Mouse (Mus musculus) CD4-positive, CD25-positive, alpha-beta regulatory T cell, adult 9 weeks (primary cell): Measurements from ENCODE around the gene Lancl2. TPM values are rescaled to one million over a fixed set of nuclear protein-coding genes. Genes with fewer than 3 reads are reported as not detected.

Experiments
- polyA plus RNA-seq: library from polyadenylated mRNA; unstranded; fragments of 100-300 nt; shearing (Covaris generic); gene quantifications from one replicate; pipeline ENCODE4 v1.2.1, GENCODE M21; 2017

Gene Lancl2
- polyA plus RNA-seq: 8.7 TPM

GRCm38 (mm10) chr6:57702376-57702742 lies at the start of gene Lancl2:
Lancl2 (plus strand) TSS chr6:57702540.

DNA sequence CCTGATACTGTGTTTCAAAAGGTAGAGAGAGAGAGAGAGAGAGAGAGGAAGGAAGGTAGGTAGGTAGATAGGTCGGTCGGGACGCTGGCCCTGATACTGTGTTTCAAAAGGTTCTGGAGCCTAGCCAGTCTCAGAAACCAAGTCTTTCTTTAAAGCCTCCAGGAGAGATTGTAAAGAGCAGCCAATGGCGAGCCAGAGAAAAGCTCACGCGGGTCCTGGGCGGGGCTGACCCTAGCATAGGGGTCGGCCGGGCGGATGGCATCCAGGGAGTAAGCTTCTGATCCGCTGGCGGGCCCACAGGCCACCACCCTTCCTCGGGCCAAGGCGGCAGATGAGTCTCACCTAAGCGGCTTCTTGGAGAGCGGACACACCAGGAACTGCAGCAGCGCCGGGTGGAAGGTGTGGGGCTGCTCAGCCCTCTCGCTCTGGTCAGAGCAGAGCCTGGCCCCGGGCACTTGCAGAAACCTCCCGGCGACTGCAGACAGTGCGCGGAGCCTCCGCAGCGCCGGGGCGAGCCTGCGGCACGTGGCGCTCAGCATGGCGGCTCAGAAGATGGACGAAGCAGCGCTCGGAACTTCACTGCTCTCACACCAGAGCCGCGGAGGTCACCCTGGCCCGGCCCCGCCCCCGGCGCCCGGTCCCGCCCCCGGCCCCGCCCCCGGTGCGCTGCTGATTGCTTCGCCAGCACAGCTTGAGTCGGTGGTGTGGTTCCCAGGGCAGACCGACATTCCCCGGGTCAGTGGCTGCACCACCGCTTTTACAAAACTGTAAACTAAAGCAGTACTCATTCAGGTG lies 10.7 kb upstream of the Lancl2 start, which contains the start of gene Pyurf:
Pyurf (minus strand) TSS at position 612 of the 795 bp plus-strand sequence.

Other genes with a start within 250 kb of the Lancl2 start
- gene Ppm1k, start 167.1 kb upstream of the Lancl2 start, polyA plus RNA-seq: 21.3 TPM
- gene Herc6, start 121.5 kb upstream of the Lancl2 start, polyA plus RNA-seq: 33.8 TPM
- gene Pyurf, start 10.5 kb upstream of the Lancl2 start, polyA plus RNA-seq: 6.6 TPM
- 12.5 TPM for gene Vopp1, start 122.6 kb downstream of the Lancl2 start, polyA plus RNA-seq
- not detected for gene Vmn1r21, start 147.8 kb downstream of the Lancl2 start, polyA plus RNA-seq
- not detected for gene Vmn1r22, start 205.5 kb downstream of the Lancl2 start, polyA plus RNA-seq
- gene Vmn1r23, start 224.3 kb downstream of the Lancl2 start, polyA plus RNA-seq: not detected